Mouse (Mus musculus): ENCODE results near the gene Slc22a3.

The Slc22a3 gene

DNA sequence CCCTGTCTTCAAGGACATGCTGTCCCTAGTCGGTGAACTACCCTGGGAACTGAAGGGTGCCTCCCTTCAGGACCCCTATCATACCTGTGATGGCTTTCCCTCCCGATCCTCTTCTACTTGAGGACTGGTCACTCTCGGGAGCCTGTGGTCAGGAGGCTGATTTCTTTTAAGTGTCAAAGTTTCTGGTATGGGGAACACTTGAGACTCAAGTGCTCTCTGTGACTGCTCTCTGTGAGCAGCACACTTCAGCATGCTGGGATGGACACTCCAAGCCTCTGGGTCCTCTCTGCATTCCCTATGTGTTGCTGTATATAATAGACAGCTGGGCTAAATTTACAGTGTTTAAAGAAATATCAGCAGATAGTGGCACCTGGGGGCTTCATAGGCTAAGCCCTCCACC lies 39.9 kb downstream of the Slc22a3 start:
- DNase-seq: no peak

DNA sequence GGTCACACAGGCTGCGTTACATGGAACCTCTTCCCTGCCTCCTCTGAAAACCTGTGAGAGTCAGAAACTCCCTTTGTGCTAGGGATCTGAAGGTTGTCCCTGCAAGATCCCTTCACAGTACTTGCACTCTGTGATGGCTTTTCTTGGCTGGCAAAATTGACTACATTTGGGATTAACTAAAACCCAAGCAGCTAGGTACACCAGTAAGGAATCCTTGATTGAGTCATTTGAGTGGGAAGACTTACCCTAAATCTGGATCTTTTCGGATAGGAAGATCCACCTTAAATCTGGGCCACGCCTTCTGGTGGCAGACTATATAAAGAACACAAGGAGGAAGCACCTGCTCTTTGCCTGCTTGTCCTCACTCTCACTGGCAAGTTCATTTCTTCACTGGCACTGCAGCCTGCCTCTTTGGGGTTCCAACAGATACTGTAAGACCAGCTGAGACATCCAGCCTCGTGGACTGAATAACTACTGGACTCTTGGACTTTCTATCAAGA lies 41.0 kb downstream of the Slc22a3 start:
- DNase-seq: no peak

DNA sequence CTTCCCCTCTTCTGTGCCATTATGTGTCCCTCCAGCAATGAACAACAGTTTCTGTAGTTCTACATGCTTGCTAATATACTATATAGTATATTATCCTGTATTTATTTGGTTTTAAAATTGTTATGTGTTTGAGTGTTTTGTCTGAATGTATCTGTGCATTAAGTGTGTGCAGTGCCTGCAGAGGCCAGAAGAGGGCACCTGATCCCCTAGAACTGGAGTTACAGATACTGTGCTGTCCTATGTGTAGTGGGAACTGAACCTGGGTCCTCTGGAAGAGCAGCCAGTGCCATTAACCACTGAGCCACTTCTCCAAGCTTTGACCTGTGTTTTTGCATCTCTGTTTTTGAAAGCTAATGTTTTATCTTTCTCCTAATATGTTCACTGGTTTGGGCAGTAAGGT lies 46.3 kb downstream of the Slc22a3 start:
- DNase-seq: no peak

DNA sequence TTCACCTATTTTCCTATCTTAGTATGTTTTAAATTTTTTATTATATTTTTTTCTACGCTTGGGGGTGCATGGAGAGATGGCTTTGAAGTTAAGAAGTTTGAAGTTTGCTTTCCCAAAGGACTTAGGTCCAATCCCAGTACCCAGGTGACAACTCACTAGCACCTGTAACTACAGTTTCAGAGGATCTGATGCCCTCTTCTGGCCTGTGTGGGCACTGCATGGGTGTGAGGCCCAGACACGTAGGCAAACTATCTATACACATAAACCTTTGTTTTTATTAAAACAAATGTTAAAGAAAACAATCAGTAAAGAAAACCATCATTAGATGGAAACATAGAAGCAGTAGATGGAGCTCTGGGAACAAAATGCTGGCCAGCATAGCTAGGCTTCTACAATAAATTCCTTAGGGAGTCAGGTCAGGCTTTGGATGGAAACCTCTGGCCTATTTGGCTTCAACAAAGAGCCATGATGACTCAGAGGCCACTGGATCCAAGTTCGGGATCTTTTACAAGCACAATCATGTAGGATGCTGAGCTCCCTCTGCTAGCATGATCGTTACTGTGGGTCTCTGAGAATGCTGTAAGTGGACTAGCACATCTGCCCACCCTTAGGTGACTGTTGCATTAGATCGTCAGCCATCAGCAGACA lies 52.2 kb downstream of the Slc22a3 start:
- DNase-seq: peak in 1 of 2 experiments; percentile 27

DNA sequence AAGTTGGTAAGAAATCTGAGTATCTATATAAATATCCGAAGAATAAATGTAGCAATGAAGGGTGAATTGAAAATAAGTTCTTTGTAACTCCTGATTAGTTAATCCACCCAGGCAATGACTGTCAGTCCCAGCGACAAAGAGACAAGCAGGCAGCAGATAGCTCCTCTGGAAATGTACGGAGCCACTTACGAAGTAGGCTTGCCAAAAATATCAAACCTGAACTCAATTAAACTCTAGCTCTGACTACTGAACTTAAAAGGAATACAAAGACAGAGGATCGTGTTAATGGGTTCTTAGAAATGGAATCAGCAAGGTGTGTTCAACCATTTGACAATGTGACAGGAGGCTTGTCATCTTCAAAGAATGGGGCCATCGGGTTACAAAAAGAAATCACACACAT lies 53.8 kb downstream of the Slc22a3 start:
- DNase-seq: no peak

DNA sequence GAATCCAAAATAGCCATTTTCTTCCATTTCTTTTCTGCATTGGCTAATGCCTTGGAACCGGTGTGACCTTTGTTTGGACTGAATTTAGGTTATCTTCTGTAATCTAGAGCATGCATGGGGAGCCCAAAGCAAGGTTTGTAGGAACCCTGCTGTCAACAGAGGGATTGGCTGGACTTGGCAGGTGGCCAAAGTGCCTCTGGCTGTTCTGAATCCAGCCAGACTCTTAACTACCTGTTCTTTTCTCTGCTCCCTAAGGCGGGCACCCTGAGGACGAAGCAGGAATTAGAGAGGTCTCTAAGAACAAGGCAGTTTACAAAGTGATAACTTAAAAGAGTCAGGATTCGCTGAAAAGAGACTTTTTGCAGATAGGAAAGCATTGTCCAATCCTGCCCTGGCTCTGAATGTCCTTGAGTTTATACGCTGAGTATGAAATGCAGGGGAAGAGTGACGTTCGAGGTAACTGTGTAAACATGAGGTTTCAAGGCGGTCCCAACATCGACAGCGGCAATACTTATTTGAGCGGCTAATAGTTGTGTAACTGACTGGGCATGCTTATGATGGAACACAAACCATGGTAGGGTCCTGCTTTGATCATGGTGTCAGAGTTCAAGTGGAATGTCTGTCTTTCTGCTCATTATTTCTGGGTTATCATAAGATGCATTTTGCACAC lies 54.5 kb downstream of the Slc22a3 start:
- DNase-seq: no peak

DNA sequence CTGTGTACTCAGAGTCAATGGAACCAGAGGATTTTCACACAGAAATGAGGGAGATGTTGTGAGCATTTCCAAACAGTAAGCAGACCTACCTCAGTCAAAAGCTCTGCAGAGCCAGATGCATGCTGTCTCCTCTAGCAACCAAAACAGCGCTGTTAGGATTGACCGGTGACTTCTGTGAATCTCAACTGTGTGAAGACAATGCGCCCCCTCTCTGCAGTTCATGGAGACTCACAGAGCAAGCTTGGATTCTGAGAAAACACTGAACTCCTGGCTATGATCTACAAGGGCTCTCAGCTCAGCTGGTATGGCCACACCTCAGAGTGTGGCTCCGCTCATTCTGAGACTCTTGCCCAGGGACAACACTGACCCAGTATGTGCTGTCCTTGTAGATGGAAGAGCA lies 56.3 kb downstream of the Slc22a3 start:
- no peak for DNase-seq

DNA sequence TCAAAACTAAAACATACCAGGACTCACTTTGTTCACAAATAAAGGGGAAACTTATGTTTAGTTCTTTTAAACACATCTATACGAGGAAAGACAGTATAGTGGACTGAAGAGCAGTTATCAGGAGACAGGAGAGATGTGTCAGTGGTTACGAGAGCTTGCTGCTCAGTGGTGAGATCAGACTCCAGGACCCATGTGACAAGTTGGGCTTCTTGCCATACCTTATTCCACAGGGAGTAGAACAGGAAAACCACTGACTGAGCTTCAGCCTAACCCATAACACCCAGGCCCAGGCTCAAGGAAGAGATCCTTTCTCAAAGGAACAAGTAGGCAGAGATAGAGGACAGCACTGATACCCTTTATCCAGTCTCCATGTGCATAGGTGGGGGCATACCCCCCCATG lies 62.9 kb downstream of the Slc22a3 start:
- no peak for DNase-seq

DNA sequence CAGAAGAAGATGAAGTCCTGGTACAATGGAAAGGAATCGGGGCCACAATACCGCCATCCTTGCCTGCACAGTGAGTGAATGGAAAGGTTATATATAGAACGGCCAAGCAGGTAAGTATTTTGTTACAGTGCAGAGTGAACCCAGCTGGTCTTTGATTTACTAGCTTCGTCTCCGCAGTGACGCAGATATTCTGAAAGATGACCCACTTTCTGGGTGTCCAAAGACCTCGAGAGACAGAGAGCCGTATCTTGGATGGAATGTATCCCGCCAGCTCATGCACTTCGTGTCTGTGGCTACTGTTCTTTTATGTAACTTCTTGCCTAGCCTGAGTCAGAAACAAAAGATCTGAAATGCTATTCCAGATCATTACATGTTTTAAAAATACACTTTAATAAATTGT lies 69.7 kb downstream of the Slc22a3 start:
- no peak for DNase-seq

DNA sequence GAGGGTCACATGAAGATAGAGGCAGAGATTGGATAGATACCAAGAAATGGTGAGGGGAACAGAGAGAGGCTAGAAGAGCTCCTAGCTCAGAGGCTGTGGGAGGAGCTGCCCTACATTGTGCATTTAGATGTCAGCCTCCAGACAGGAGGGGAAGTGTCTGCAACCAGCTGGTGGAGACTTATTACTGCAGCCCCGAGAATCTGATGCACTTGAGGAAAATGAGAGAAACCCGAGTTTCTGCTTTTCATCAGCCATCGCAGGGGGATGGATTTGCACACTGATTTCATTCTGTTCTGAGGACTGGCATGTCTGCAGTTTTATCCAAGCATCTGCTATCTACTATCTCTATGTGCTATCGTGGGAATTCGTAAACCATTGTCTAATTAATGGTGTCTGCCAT lies 75.8 kb downstream of the Slc22a3 start:
- no peak for DNase-seq

DNA sequence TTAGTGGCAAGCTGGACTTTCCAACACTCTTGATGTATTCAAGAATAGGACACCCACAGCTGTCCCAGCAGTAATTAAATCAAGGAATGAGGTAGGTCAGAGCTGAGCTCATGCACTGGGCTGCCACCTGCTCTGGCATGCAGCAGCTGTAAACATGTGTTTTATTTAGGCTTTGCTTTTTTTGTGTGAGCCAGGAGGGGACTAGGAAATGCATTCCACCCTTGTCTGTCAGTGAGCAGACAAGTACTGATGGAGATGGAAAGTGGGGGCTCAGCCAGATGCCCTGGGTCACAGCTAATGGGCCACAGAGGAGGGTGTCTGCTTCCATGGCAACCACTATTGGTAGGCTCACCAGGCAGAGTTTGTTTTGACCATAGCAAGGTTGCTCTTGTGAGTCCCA lies 79.1 kb downstream of the Slc22a3 start:
- no peak for DNase-seq

DNA sequence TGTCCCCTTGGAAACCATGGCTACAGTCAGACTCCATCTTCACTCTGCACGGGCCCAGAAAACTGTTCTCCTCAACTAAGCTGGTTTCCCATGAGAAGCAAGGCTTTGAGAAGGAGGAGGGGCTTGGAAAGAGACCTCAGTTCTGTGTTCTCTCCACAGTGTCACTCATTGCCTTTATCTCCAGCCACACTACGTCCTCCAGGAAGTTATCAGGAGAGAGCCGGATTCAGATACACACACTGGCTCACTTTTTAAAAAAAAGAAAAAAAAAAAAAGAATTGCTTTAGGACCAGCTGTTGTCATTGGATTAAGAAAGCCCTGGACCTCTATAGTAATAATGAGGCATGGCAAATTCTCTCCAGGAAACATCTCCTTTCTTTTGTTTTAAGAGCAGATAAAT lies 80.3 kb downstream of the Slc22a3 start:
- no peak for DNase-seq

DNA sequence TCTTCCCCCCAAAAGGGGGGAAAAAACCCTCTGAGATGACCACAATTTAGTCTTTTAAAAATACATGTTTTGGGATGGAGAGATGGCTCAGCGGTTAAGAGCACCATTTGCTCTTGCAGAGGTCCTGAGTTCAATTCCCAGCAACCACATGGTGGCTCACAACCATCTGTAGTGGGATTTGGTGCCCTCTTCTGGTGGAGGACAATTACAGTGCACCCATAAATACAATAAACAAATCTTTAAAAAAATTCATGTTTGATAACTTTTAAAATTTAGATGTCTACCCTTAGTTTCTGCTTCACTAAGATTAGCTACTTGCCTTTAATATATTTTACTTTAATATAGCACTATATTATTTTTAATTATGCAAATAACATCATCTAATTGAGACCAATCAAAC lies 85.4 kb downstream of the Slc22a3 start:
- no peak for DNase-seq

DNA sequence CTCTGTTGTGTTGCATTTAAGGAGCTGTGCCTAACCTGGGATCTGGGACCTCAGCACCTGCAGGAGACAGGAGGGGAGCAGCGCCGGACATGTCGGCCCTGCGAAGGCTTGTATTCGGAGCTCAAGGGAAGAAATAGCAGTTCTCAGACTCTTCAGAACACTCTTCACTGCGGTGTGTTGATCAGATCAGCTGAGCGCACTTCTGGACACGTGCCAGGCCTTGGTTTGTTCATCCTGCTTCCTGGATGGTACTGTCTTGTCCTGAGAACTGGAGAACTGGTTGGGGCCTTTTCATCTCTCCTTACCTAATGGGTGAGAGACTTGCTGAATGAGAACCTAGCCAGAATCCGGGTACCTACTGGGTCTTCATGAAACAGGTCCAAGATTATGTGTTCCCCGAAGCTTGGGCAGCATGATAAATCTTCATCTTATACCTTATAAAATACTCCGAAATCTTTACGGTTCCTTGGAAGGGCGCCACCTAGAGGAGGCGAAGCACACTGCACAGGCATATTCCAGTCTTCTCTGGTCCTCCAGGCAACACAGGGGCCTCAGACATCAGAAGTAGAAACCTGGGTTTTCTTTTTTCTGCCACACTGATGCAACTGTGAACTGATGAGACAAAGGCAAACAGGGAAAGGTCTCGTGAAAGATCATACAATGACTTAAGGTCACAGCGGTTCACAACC lies 86.5 kb downstream of the Slc22a3 start:
- peak in 1 of 2 experiments; percentile 6 for DNase-seq

DNA sequence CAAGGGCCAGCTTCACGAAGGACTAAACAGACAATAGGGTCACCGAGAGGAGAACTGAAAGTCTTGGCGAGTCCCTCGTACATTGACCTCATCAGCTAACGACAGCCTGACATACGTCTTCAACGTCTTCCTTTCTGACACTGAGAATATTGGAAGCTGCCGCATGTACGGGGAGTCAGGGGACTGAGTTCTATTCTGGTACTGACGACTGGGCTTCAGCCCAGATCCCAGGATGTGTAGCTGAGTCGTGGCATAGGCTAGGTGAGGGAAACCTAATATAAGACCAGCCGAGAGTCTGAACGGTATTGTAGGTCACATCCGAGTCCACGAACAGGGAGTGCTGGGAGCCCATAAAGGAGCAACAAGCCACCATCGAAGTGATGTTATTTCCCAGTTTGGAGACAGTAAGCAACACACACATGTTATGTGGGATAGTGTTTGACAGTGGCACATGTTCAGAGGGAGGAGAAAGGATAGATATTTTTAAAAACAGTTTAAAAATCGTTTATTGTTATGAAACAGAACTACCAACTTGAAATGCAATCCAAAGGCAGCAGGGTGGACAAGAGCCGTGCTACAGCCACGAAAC lies 87.9 kb downstream of the Slc22a3 start:
- DNase-seq: no peak

DNA sequence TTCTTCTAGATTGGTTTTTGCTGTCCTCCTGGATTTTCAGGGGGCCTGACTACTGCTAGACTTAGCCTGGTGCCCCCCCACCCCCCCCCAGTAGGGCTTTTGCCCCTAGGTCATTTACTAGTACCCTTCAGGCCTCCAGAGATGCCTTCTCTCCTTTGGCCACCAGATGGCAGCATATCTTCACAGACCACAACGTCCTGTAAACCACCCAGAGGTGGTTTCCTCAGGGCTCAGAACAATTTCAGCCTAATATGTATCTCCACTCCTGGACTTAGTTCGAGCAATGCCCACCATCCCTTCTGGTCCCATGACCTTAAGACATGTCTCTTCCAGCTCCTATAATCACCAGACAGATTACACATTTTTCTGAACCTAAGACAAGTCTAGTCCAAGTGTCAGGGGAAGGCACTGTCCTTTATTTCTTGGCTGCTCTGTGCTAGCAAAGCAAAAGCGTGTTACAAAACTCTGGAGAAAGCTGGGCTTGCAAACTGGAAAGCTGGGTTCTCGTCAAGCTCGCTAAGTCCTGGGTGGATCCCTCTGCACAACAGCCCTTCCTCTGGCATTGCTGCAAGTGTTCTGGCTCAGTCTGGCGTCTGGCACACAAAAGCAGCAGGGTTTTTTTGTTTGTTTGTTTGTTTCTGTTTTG lies 91.1 kb downstream of the Slc22a3 start:
- peak; percentile 23 to 70 for DNase-seq

DNA sequence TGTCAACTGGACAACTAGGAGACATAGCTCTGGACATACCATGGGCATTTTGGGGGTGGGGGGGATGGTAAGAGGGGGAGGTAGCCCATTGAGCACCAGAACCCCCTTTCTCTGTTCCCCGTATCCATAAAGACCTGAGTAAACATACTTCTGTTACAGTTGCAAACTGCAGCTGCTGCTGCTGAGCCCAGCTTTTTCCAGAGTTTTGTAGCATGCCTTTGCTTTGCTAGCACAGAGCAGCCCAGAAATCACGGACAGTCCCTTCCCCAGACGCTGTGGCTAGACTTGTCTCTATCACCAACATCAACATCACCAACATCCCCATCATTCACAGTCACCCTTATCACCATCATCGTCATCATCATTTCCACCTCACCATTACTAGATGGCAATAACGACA lies 91.8 kb downstream of the Slc22a3 start:
- no peak for DNase-seq

DNA sequence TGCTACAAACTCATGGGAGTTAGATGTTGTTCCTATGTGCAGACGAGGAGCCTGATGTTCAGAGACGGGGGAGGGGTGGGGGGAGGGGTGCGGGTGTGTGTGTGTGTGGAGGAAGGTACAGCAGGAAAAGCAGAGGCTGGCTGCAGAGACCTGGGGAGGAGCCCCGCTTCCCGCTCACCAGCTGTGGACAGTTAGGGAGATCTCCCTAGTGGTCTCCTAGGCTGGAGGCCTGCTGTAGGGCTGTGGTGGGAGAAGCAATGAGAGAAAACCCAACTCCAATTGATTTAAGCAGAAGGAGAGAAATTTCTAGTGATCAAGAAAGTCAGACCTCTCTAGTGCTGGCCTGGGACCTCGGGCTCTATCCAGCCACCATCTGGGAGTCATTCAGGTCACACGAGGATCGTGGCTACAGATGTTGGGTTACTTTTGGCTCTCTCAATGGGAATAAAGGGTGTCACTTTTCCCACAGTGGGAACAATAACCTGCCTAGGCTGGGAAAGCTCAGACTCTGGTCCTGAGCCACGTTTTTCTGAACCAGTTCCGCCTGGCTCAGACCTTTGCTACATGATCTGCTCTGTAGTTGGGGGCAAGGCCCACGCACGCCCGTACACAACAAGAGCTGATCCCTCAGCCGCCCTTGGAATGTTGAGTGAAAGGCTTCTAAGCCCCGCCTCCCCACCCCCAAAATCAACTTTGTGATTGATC lies 92.3 kb downstream of the Slc22a3 start:
- DNase-seq: no peak

DNA sequence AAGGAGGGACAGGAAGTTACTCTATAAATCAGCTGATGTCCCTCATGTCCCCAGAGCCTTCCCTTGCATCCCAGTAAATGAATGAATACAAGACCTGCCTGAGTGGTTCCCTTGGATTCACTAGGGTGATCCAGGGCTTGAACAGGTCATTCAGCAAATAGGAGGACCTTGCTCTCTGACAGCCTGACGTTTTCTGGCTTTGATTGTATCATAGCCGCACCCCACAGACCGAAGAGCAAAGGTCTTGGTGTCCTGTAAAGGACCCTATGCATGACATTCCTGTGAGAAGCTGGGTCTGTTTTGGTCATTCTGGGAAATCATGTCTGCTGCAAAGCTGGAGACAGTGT lies 94.6 kb downstream of the Slc22a3 start:
- DNase-seq: no peak

DNA sequence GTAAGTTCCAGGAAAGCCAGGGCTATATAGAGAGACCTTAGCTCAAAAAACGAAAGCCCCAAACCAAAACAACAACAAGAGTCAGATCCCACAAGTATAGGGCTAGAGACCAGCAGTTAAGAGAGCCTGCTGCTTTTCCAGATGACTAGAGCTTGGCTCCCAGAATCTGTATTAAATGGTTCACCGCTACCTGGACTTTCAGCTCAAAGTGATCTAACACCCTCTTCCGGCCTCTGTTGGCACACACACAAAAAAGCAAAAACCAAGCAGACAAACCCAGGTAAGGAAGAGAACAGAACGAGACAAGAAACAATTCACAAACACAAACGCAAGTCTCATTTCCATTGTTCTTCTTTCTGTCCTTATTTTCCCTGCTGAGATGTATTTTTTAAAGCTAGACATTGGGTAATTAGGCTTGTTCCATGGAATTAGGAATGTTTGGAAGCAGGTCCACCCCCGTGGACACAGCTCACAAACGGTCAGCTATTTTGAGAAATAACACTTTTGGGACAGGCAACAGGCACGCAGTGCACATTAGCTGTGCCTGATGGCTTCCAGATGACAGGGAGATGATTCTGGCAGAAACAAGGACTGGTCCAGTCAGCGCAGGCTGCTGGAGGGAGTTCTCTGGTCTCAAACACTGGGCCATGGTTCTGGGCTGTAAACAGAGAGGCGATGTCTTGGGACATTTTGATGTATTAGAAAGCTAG lies 95.2 kb downstream of the Slc22a3 start:
- DNase-seq: no peak

DNA sequence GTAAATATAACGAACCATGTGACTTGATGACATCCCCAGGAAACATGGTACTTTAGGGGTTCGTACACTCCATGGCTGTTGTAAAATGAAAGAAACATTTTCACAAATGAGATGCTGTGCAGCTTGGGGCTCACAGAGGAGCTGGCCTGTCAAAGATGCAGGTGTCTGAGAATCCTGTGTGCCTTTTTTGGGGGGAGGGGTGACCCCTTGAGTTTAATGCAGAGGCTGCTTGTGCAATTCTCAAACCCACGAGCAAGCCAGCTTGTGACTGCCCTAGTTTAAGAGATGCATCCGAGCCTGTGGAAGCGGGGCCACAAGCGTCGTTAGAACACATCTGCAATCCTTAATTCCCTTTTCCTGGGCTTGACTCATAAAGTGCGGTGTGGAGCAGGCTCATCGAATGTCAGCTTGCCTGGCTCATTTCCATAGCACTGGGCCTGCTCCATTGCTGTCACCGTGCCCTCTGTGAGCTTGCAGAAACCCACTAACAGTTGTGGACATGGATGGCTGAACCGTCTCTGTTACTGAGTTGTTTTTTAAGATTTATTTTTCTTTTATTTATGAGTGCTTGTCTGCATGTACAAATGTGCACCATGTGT lies 98.1 kb downstream of the Slc22a3 start:
- DNase-seq: no peak

DNA sequence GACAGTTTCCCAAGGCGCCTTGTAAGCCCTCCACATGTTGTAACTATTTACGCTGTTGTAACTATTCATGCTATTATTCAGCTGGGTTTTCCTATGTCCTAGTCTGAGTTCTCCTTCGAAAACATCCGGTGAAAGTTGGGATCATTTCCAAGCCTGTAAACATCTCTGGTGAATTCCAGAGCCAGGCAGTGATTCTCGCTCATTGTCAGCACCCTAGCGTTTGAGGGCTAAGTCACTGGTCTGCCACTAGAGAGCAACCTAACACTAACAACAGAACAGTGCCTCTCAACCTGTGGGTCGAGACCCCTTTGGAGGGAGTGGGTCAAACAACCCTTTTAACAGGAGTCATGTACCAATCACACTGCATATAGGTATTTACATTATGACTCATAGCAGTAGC lies 104.1 kb downstream of the Slc22a3 start:
- no peak for DNase-seq

All from spleen, adult 18-20 months (tissue).